Mouse (Mus musculus) neural tube, embryonic 13.5 days (tissue): ENCODE results near the gene Ank3. TPM values are rescaled to one million over a fixed set of nuclear protein-coding genes. Genes with fewer than 3 reads are reported as not detected.

Experiments
- ATAC-seq: fragments of 200-750 bp; cut with Nextera tagmentation; 2 replicates; pipeline ENCODE4 v1.8.0; 2017; ENCODE audit warnings: low read depth, mild to moderate bottlenecking, moderate TSS enrichment, moderate library complexity
- H3K27ac ChIP-seq: fragments of 300-500 bp; sonication (generic); replicated peaks from 2 replicates; pipeline ENCODE4 v1.5.1; 2015; ENCODE audit warnings: moderate library complexity, mild to moderate bottlenecking, inconsistent platforms
- H3K27me3 ChIP-seq: fragments of 300-500 bp; sonication (generic); 2 replicates; pipeline ENCODE4 v1.6.1; 2015; ENCODE audit warnings: mild to moderate bottlenecking, inconsistent platforms
- H3K36me3 ChIP-seq: fragments of 300-500 bp; sonication (generic); 2 replicates; pipeline ENCODE4 v1.6.1; 2015; ENCODE audit warnings: mild to moderate bottlenecking, inconsistent platforms
- H3K4me1 ChIP-seq: fragments of 300-500 bp; sonication (generic); replicated peaks from 2 replicates; pipeline ENCODE4 v1.6.1; 2015; ENCODE audit warnings: inconsistent platforms
- H3K4me2 ChIP-seq: fragments of 300-500 bp; sonication (generic); 2 replicates; pipeline ENCODE4 v1.6.1; 2015; ENCODE audit warnings: inconsistent platforms, mild to moderate bottlenecking, moderate library complexity
- H3K4me3 ChIP-seq: fragments of 300-500 bp; sonication (generic); 2 replicates; pipeline ENCODE4 v1.5.1; 2015; ENCODE audit warnings: mild to moderate bottlenecking, inconsistent platforms
- H3K9ac ChIP-seq: fragments of 300-500 bp; sonication (generic); 2 replicates; pipeline ENCODE4 v1.6.1; 2015; ENCODE audit warnings: moderate library complexity, mild to moderate bottlenecking, inconsistent platforms
- H3K9me3 ChIP-seq: fragments of 300-500 bp; sonication (generic); 2 replicates; pipeline ENCODE4 v1.6.1; 2016; ENCODE audit warnings: inconsistent platforms
- WGBS: fragments of 180-500 bp; shearing (Covaris S2); methylation state at CpG from one replicate; pipeline ENCODE4 v1.1.7; 2015; 5-methylcytosine and 5-hydroxymethylcytosine counted together
- polyA plus RNA-seq: library from polyadenylated mRNA; unstranded; fragments of >200 nt; fragmentation: Nextera tagmentation; extraction: Ambion mirVana; gene quantifications from 2 replicates; pipeline ENCODE4 v1.2.1, GENCODE M21; 2015

The Ank3 gene
- polyA plus RNA-seq, 1 experiment from 2014 or later: 104 TPM

DNA sequence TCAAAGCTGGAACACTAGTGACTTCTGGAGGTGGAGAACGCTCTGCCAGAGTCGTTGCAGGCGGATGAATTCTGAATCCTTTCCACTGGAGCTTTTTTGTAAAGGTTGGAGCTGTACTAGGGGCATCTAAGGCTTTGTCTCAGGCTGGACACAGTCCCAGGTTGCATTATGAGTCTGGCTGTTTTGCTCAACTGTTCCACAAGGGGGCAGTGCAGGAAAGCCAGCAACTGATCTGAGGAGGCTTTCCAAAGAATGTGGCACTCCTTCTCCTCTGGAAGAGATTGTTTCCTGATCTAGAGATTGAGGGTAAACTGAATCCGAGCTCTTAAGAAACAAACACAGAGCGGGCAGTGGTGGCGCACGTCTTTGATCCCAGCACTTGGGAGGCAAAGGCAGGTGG lies 263.8 kb downstream of the Ank3 start:
- Histone ChIP-seq H3K4me2 (no peak overlapping the region), H3K27ac (no peak overlapping the region; the same call in 1 of the 2 replicates), H3K4me1 (peaks cover 17% of the 10 kb centered on the region), H3K27me3 (no peaks in the 10 kb centered on the region), H3K4me3 (no peak overlapping the region), H3K36me3 (no peaks in the 10 kb centered on the region), H3K9me3 (no peaks in the 10 kb centered on the region), H3K9ac (no peak overlapping the region)
- 13% methylated on average over 7 of the region's 7 CpGs for WGBS
- peak; percentile 71 for ATAC-seq

- 86% methylated on average over 4 of the region's 4 CpGs for WGBS
- Histone ChIP-seq H3K27me3 (no peaks in the 10 kb centered on the region), H3K4me1 (peaks cover 10% of the 10 kb centered on the region), H3K27ac (no peak overlapping the region), H3K36me3 (no peaks in the 10 kb centered on the region), H3K4me3 (no peak overlapping the region), H3K9ac (no peak overlapping the region), H3K9me3 (no peaks in the 10 kb centered on the region), H3K4me2 (no peak overlapping the region)
- ATAC-seq: no peak
Measured at GRCm38 (mm10) chr10:69667482-69667881, 268.9 kb downstream of the Ank3 start.

GRCm38 (mm10) chr10:69670496-69670895 lies 271.9 kb downstream of the Ank3 start:
- no peak overlapping the region for H3K27ac ChIP-seq
- H3K4me2 ChIP-seq: no peak overlapping the region
- no peak overlapping the region for H3K9ac ChIP-seq
- WGBS: 40% methylated on average over 1 of the region's 1 CpGs
- no peaks in the 10 kb centered on the region for H3K9me3 ChIP-seq
- no peak for ATAC-seq
- no peaks in the 10 kb centered on the region for H3K36me3 ChIP-seq
- peaks cover 10% of the 10 kb centered on the region; the same call in 1 of the 2 replicates for H3K4me1 ChIP-seq
- H3K4me3 ChIP-seq: no peak overlapping the region
- H3K27me3 ChIP-seq: no peaks in the 10 kb centered on the region

DNA sequence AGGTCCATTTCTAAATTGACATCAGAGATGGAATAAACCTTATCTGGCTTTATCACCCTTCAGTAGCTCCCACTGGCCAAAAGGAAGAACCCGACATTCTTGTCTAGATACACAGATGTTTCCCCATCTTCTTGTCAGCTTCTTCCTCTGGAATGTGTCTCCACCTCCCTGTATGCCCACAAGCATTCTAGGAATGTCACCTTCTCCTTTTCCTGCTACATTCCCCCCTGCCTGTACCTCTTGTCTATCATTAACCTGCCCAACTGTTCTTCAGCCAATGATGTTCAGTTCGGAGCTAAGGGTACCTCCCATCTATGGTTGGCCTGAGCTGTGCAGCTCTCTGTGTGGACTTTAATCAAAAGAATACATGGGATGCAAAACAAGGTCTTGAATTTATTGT lies 272.4 kb downstream of the Ank3 start:
- H3K27me3 ChIP-seq: no peaks in the 10 kb centered on the region
- no peak overlapping the region for H3K27ac ChIP-seq
- H3K4me1 ChIP-seq: peaks cover 8% of the 10 kb centered on the region; the same call in 1 of the 2 replicates
- H3K9me3 ChIP-seq: no peaks in the 10 kb centered on the region
- 96% methylated on average over 2 of the region's 2 CpGs for WGBS
- H3K4me3 ChIP-seq: no peak overlapping the region
- no peaks in the 10 kb centered on the region for H3K36me3 ChIP-seq
- no peak for ATAC-seq
- no peak overlapping the region for H3K4me2 ChIP-seq
- no peak overlapping the region for H3K9ac ChIP-seq

DNA sequence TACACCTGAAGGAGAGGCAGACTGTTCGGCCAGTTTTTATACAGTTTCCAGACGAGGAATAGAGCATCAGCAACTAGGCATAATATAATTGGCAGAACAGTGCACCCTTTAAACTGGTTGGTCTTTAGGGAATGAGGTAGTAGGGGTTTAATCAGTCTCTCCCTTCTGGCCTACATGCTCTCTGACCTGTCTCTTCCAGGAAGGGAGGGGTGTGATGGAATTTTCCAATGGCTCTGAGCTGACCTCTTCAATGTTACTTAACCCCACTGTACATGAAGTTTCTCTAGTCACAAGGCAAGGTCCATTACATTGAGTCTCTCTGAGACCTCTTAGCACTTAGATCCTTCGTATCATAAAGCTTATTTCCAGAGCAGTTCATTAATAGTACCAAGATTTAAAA lies 272.9 kb downstream of the Ank3 start:
- Histone ChIP-seq H3K4me3 (no peak overlapping the region), H3K9ac (no peak overlapping the region), H3K9me3 (no peaks in the 10 kb centered on the region), H3K4me2 (no peak overlapping the region), H3K36me3 (no peaks in the 10 kb centered on the region), H3K27me3 (no peaks in the 10 kb centered on the region), H3K4me1 (peaks cover 8% of the 10 kb centered on the region; the same call in 1 of the 2 replicates), H3K27ac (no peak overlapping the region)
- WGBS: 74% methylated on average over 3 of the region's 3 CpGs
- no peak for ATAC-seq

DNA sequence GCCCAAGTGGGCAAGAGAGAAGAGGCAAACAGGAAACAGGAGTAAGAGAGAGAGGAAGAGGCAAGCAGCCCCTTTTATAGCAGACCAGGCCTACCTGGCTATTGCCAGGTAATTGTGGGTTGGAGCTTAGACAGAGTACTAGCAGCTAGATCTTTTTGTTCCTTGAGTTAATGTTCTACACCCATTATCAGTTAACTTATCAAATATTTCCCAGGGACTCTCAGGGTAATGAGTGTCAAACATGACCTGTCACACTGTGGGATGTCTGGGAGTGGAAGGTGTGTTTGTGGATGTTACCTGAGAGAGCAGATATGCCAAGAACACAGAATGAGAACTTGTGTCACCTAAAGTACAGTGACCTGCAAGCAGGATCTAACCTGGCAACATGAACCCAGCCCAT lies 274.0 kb downstream of the Ank3 start:
- ATAC-seq: no peak
- Histone ChIP-seq H3K27me3 (no peaks in the 10 kb centered on the region), H3K4me1 (peaks cover 8% of the 10 kb centered on the region; the same call in 1 of the 2 replicates), H3K9ac (no peak overlapping the region), H3K9me3 (no peaks in the 10 kb centered on the region), H3K36me3 (no peaks in the 10 kb centered on the region), H3K4me3 (no peak overlapping the region), H3K4me2 (no peak overlapping the region), H3K27ac (no peak overlapping the region)

DNA sequence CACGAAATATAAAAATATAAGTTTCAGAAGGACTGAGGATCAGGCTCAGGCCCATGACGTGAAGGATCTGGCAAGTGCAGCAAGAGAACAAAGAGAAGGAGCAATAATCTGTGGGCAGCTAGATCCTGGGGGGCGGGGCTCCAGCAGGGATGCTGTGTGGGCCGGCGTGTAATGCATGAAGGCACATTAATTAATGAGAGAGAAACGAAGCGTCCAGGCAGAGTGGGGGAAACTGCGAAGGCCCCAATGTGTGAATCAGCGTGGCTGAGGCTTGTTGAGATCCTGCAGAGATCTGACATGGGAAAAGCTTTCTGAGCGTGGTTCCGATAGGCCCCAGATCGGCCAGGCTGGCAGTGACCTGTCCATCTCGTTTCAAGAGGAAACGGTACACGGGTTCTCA lies 279.7 kb downstream of the Ank3 start:
- Histone ChIP-seq H3K36me3 (no peaks in the 10 kb centered on the region), H3K27ac (peak overlapping the region; percentile 56; the same call in 1 of the 2 replicates), H3K9ac (no peak overlapping the region), H3K4me1 (peaks cover 12% of the 10 kb centered on the region), H3K4me2 (no peak overlapping the region), H3K27me3 (no peaks in the 10 kb centered on the region), H3K9me3 (no peaks in the 10 kb centered on the region), H3K4me3 (no peak overlapping the region)
- 63% methylated on average over 15 of the region's 15 CpGs for WGBS
- ATAC-seq: no peak

GRCm38 (mm10) chr10:69686336-69686735 lies 287.8 kb downstream of the Ank3 start:
- 88% methylated on average over 1 of the region's 1 CpGs for WGBS
- Histone ChIP-seq H3K4me3 (no peak overlapping the region), H3K36me3 (no peaks in the 10 kb centered on the region), H3K4me2 (no peak overlapping the region), H3K9me3 (peaks cover 3% of the 10 kb centered on the region), H3K27ac (no peak overlapping the region), H3K9ac (no peak overlapping the region), H3K27me3 (no peaks in the 10 kb centered on the region), H3K4me1 (peaks cover 25% of the 10 kb centered on the region)
- no peak for ATAC-seq

DNA sequence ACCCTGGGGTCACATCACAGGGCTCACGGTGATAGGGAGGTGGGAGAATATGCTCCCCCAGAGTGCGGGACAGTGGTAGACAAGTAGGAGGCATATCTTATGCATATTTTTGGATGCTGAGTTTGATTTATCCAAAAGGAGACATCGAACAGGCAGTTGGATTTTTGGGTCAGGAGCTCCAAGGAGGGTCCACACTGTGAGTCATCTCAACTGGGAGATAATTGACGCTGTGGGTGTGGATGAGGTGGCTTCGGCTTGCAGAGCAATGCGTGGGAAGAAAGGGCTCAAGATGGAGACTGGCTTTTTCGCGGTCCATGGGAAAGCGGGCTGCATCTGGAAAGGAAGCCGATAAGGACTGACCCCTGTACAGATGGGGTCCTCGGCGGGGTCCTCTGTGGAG lies 290.5 kb downstream of the Ank3 start:
- 89% methylated on average over 12 of the region's 12 CpGs for WGBS

DNA sequence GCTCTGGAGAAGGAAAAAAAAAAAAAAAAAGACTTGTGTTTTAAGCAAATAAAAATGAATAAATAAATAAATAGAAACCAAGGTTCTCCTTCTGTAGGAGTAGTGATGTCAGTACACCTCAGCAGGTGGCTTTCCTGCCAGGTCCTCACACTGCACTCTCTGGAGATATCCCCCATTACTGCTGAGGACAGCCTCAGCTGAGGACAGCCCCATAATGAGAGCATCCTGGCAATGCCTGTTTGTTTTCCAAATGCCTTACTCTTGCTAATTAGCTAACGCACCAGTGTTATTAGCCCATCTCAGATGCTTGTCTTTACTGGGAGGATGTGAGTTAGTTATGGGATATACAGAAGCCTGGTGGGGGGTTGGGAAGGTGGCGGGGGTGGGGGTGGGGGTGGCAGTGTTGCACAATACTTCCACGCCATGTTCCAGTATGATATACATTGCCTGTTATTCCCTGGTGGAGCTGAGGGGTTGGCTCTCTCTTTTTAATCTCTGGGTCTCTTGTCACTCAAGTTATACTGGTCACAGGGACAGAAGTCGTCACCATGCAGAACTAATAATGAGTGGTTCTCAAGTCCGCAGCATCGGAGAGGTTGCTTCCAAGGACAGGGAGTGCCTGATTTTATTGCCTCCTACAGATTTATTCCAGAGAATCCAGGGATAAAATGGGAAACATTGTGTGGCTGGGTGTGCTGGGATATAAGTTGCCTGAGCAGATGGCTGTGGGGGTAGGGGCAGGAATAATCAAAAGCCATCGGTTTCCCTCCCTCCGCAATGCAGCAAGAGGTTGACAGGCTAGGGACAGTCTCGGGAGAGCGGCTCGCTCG lies 291.8 kb downstream of the Ank3 start:
- Histone ChIP-seq H3K27ac (peak overlapping the region; percentile 84), H3K9ac (peak overlapping the region; percentile 32), H3K27me3 (no peaks in the 10 kb centered on the region), H3K36me3 (no peaks in the 10 kb centered on the region), H3K9me3 (no peaks in the 10 kb centered on the region), H3K4me3 (peak overlapping the region; percentile 15), H3K4me1 (peaks cover 29% of the 10 kb centered on the region), H3K4me2 (peak overlapping the region; percentile 51)
- peak; percentile 77; the same call in 1 of the 2 replicates for ATAC-seq
- 6% methylated on average over 12 of the region's 12 CpGs for WGBS

More for the DNA sequence above, 290.5 kb downstream of the Ank3 start:
- H3K9me3 ChIP-seq: peaks cover 3% of the 10 kb centered on the region; the same call in 1 of the 2 replicates
- no peak overlapping the region for H3K9ac ChIP-seq
- no peaks in the 10 kb centered on the region for H3K36me3 ChIP-seq
- H3K4me3 ChIP-seq: no peak overlapping the region
- H3K27ac ChIP-seq: peak overlapping the region; percentile 84
- no peak overlapping the region for H3K4me2 ChIP-seq
- ATAC-seq: no peak
- peaks cover 29% of the 10 kb centered on the region for H3K4me1 ChIP-seq
- H3K27me3 ChIP-seq: no peaks in the 10 kb centered on the region

DNA sequence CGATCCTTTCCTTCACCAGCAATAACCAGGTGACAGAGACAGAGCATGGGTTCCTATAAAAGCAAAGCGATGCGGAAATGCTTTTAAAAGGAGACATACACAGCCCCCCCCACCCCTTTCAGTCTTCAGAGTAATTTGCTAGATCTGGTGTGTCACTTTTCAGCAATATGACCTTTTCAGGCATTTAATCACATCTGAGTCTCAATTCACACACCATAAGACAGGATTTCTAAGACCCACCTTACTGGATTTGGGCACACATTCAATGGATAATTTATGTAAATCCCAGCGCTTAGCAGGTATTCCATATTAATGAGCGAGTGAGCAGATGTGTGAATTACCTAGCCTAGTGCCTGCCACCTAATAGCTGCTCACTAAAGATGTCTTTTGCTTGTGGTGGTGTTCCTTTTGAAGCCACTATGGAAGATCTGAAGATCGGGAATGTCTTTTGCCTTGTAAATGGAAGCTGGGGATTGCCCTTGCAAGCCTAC lies 292.4 kb downstream of the Ank3 start:
- peak overlapping the region; percentile 84 for H3K27ac ChIP-seq
- peak overlapping the region; percentile 15 for H3K4me3 ChIP-seq
- H3K27me3 ChIP-seq: no peaks in the 10 kb centered on the region
- peak overlapping the region; percentile 51 for H3K4me2 ChIP-seq
- no peaks in the 10 kb centered on the region for H3K36me3 ChIP-seq
- peak overlapping the region; percentile 32; the same call in 1 of the 2 replicates for H3K9ac ChIP-seq
- peaks cover 31% of the 10 kb centered on the region for H3K4me1 ChIP-seq
- no peaks in the 10 kb centered on the region for H3K9me3 ChIP-seq
- WGBS: 10% methylated on average over 6 of the region's 6 CpGs
- peak; percentile 62; the same call in 1 of the 2 replicates for ATAC-seq

- no peaks in the 10 kb centered on the region for H3K36me3 ChIP-seq
- H3K27me3 ChIP-seq: no peaks in the 10 kb centered on the region
- 74% methylated on average over 9 of the region's 9 CpGs for WGBS
- ATAC-seq: no peak
- no peak overlapping the region for H3K9ac ChIP-seq
- H3K4me1 ChIP-seq: peaks cover 14% of the 10 kb centered on the region
- H3K27ac ChIP-seq: peak overlapping the region; percentile 28; the same call in 1 of the 2 replicates
- H3K9me3 ChIP-seq: no peaks in the 10 kb centered on the region
- no peak overlapping the region for H3K4me2 ChIP-seq
- no peak overlapping the region for H3K4me3 ChIP-seq
Measured at GRCm38 (mm10) chr10:69696019-69696418, 297.4 kb downstream of the Ank3 start.
